Mouse (Mus musculus) kidney, adult 18-20 months (tissue): ENCODE results near the gene Gpbp1l1.

Source experiments
- DNase-seq: peaks from one replicate; pipeline ENCODE4 v3.0.0; 2021

The Gpbp1l1 gene

GRCm38 (mm10) chr4:116557306-116558121, at the start of gene Gpbp1l1:
Gene Gpbp1l1, plus strand, starts transcription at chr4:116557658.
- DNase-seq, result peak; percentile 98

GRCm38 (mm10) chr4:116531109-116531508, 26.3 kb upstream of the Gpbp1l1 start:
- no peak for DNase-seq

GRCm38 (mm10) chr4:116536351-116536750, 21.1 kb upstream of the Gpbp1l1 start:
- DNase-seq, result no peak

- no peak for DNase-seq
Observed at GRCm38 (mm10) chr4:116537737-116538136, 19.7 kb upstream of the Gpbp1l1 start.

- no peak for DNase-seq
Observed at GRCm38 (mm10) chr4:116550432-116550831, 7.0 kb upstream of the Gpbp1l1 start.

- DNase-seq, result no peak
Observed at GRCm38 (mm10) chr4:116553035-116553434, 4.4 kb upstream of the Gpbp1l1 start.

GRCm38 (mm10) chr4:116555413-116556300, 1.8 kb upstream of the Gpbp1l1 start, which contains the start of gene Tmem69:
Gene Tmem69, minus strand, starts transcription at chr4:116555936.
- DNase-seq, result peak; percentile 86

- DNase-seq, result peak; percentile 95
Observed at GRCm38 (mm10) chr4:116556561-116557305, 725 bp upstream of the Gpbp1l1 start.

- no peak for DNase-seq
Observed at GRCm38 (mm10) chr4:116558151-116558882, 859 bp downstream of the Gpbp1l1 start.

GRCm38 (mm10) chr4:116595793-116596192, 38.3 kb downstream of the Gpbp1l1 start:
- DNase-seq, result no peak

- DNase-seq, result peak; percentile 13
Observed at GRCm38 (mm10) chr4:116596379-116596778, 38.9 kb downstream of the Gpbp1l1 start, which contains the start of gene Ccdc17. Gene Ccdc17, plus strand, starts transcription at chr4:116596654.

- peak; percentile 93 for DNase-seq
Observed at GRCm38 (mm10) chr4:116596978-116597881, 39.8 kb downstream of the Gpbp1l1 start.

- no peak for DNase-seq
Observed at GRCm38 (mm10) chr4:116612621-116613020, 55.2 kb downstream of the Gpbp1l1 start.

GRCm38 (mm10) chr4:116615237-116615636, 57.8 kb downstream of the Gpbp1l1 start:
- no peak for DNase-seq

- DNase-seq, result no peak
Observed at GRCm38 (mm10) chr4:116624831-116625230, 67.4 kb downstream of the Gpbp1l1 start.

GRCm38 (mm10) chr4:116626658-116627358, 69.3 kb downstream of the Gpbp1l1 start:
- DNase-seq, result peak; percentile 84

GRCm38 (mm10) chr4:116627359-116627716, 69.9 kb downstream of the Gpbp1l1 start:
- peak; percentile 95 for DNase-seq

GRCm38 (mm10) chr4:116627722-116628662, 70.5 kb downstream of the Gpbp1l1 start, which contains the start of gene Nasp:
Gene Nasp, minus strand, starts transcription at chr4:116627941.
- DNase-seq, result peak; percentile 85

- DNase-seq, result no peak
Observed at GRCm38 (mm10) chr4:116635197-116635596, 77.7 kb downstream of the Gpbp1l1 start.
